Mouse (Mus musculus) embryonic facial prominence, embryonic 14.5 days (tissue): ENCODE measurements at regions not wholly inside any gene's neighbourhood (a gene's known extent, or its start where the extent isn't known, plus 50 kb on each side); places are given as distances from the start of the nearest gene placed in this dataset.
"Not testable (repeated sequence)": the region's sequence is repeated elsewhere in the genome, so short reads cannot be mapped to it uniquely, and the experiment has no call there.

Source experiments
- ATAC-seq: fragments of 200-750 bp; cut with Nextera tagmentation; 2 replicates; pipeline ENCODE4 v1.8.0; 2017; ENCODE audit warnings: low read depth, moderate number of reproducible peaks, moderate TSS enrichment
- DNase-seq: peaks from one replicate; pipeline ENCODE4 v3.0.0-alpha.2; 2015; ENCODE audit warnings: low spot score
- H3K27ac ChIP-seq: fragments of 300-500 bp; sonication (generic); replicated peaks from 2 replicates; pipeline ENCODE4 v1.5.1; 2014; ENCODE audit warnings: low read depth, mild to moderate bottlenecking, low read length, moderate library complexity
- H3K27me3 ChIP-seq: fragments of 300-500 bp; sonication (generic); replicated peaks from 2 replicates; pipeline ENCODE4 v1.6.1; 2014; ENCODE audit warnings: low read length; ENCODE audit not compliant: control insufficient read depth, insufficient read depth
- H3K36me3 ChIP-seq: fragments of 300-500 bp; sonication (generic); 2 replicates; pipeline ENCODE4 v1.6.1; 2014; ENCODE audit warnings: low read length, mixed read lengths; ENCODE audit not compliant: control insufficient read depth, insufficient read depth
- H3K4me1 ChIP-seq: fragments of 300-500 bp; sonication (generic); 2 replicates; pipeline ENCODE4 v1.6.1; 2014; ENCODE audit warnings: antibody characterized with exemption, low read length; ENCODE audit not compliant: control insufficient read depth, insufficient read depth
- H3K4me2 ChIP-seq: fragments of 300-500 bp; sonication (generic); 2 replicates; pipeline ENCODE4 v1.6.1; 2014; ENCODE audit warnings: low read depth, mild to moderate bottlenecking, low read length, moderate library complexity, mixed read lengths
- H3K4me3 ChIP-seq: fragments of 300-500 bp; sonication (generic); 2 replicates; pipeline ENCODE4 v1.5.1; 2014; ENCODE audit warnings: low read depth, mild to moderate bottlenecking, low read length
- H3K9ac ChIP-seq: fragments of 300-500 bp; sonication (generic); 2 replicates; pipeline ENCODE4 v1.6.1; 2014; ENCODE audit warnings: low read depth, mild to moderate bottlenecking, low read length, moderate library complexity, mixed read lengths
- H3K9me3 ChIP-seq: fragments of 300-500 bp; sonication (generic); 2 replicates; pipeline ENCODE4 v1.6.1; 2016; ENCODE audit warnings: low read length; ENCODE audit not compliant: control insufficient read depth
- WGBS: fragments of 180-500 bp; shearing (Covaris S2); extraction: QIAGEN DNeasy Blood & Tissue Kit; methylation state at CpG from one replicate; pipeline ENCODE4 v1.1.7; 2014; 5-methylcytosine and 5-hydroxymethylcytosine counted together

- H3K27ac ChIP-seq = no peak overlapping the region
- H3K27me3 ChIP-seq = no peaks in the 10 kb centered on the region
- DNase-seq = peak; percentile 30
- no peaks in the 10 kb centered on the region for H3K4me1 ChIP-seq
- H3K4me3 ChIP-seq = no peak overlapping the region
- no peak overlapping the region for H3K4me2 ChIP-seq
- H3K9me3 ChIP-seq = no peaks in the 10 kb centered on the region
- 24% methylated on average over 1 of the region's 1 CpGs for WGBS
- no peaks in the 10 kb centered on the region for H3K36me3 ChIP-seq
- H3K9ac ChIP-seq = no peak overlapping the region
- peak; percentile 41; the same call in 1 of the 2 replicates for ATAC-seq
These were observed 371.0 kb upstream of the Slc39a10 start for GRCm38 (mm10) chr1:47263611-47264010.

GRCm38 (mm10) chr1:47261505-47262130 lies 369.0 kb upstream of the Slc39a10 start:
- H3K9me3 ChIP-seq = no peaks in the 10 kb centered on the region
- H3K27ac ChIP-seq = no peak overlapping the region
- H3K27me3 ChIP-seq = no peaks in the 10 kb centered on the region
- no peak overlapping the region for H3K4me2 ChIP-seq
- no peak overlapping the region for H3K9ac ChIP-seq
- ATAC-seq (no peak), DNase-seq (peak; percentile 35)
- H3K36me3 ChIP-seq = no peaks in the 10 kb centered on the region
- no peak overlapping the region for H3K4me3 ChIP-seq
- H3K4me1 ChIP-seq = no peaks in the 10 kb centered on the region
- 64% methylated on average over 3 of the region's 3 CpGs for WGBS

- not testable (repeated sequence) for H3K9me3 ChIP-seq, H3K36me3 ChIP-seq, H3K4me2 ChIP-seq, ATAC-seq, DNase-seq, H3K27ac ChIP-seq, H3K9ac ChIP-seq, H3K27me3 ChIP-seq, H3K4me1 ChIP-seq, H3K4me3 ChIP-seq
- WGBS = 93% methylated on average over 12 of the region's 13 CpGs
These were observed 358.1 kb upstream of the Slc39a10 start for GRCm38 (mm10) chr1:47250706-47251105.

- Histone ChIP-seq H3K27me3 (no peaks in the 10 kb centered on the region), H3K9ac (no peak overlapping the region), H3K27ac (no peak overlapping the region), H3K4me1 (no peaks in the 10 kb centered on the region), H3K4me2 (no peak overlapping the region), H3K9me3 (no peaks in the 10 kb centered on the region), H3K4me3 (no peak overlapping the region), H3K36me3 (no peaks in the 10 kb centered on the region)
- 65% methylated on average over 2 of the region's 2 CpGs for WGBS
- no peak for ATAC-seq
- DNase-seq = no peak
These were observed 324.4 kb upstream of the Slc39a10 start for GRCm38 (mm10) chr1:47217088-47217487.

GRCm38 (mm10) chr1:47216419-47217002 lies 323.9 kb upstream of the Slc39a10 start:
- Histone ChIP-seq H3K36me3 (no peaks in the 10 kb centered on the region), H3K9me3 (no peaks in the 10 kb centered on the region), H3K4me3 (no peak overlapping the region), H3K4me2 (no peak overlapping the region), H3K9ac (no peak overlapping the region), H3K27ac (no peak overlapping the region), H3K27me3 (no peaks in the 10 kb centered on the region), H3K4me1 (no peaks in the 10 kb centered on the region)
- no peak for DNase-seq
- no peak for ATAC-seq
- 80% methylated on average over 2 of the region's 2 CpGs for WGBS

- no peaks in the 10 kb centered on the region for H3K9me3 ChIP-seq
- no peaks in the 10 kb centered on the region for H3K4me1 ChIP-seq
- no peak overlapping the region for H3K9ac ChIP-seq
- DNase-seq (peak; percentile 1), ATAC-seq (no peak)
- H3K27me3 ChIP-seq = no peaks in the 10 kb centered on the region
- H3K4me2 ChIP-seq = no peak overlapping the region
- no peak overlapping the region for H3K27ac ChIP-seq
- no peak overlapping the region for H3K4me3 ChIP-seq
- H3K36me3 ChIP-seq = no peaks in the 10 kb centered on the region
- 68% methylated on average over 5 of the region's 5 CpGs for WGBS
These were observed 320.8 kb upstream of the Slc39a10 start for GRCm38 (mm10) chr1:47213476-47213875.

- no peak for ATAC-seq
- no peaks in the 10 kb centered on the region for H3K4me1 ChIP-seq
- H3K27ac ChIP-seq = no peak overlapping the region
- no peak for DNase-seq
- H3K9ac ChIP-seq = no peak overlapping the region
- no peak overlapping the region for H3K4me3 ChIP-seq
- no peaks in the 10 kb centered on the region for H3K36me3 ChIP-seq
- no peaks in the 10 kb centered on the region for H3K9me3 ChIP-seq
- no peak overlapping the region for H3K4me2 ChIP-seq
- 76% methylated on average over 4 of the region's 4 CpGs for WGBS
- H3K27me3 ChIP-seq = no peaks in the 10 kb centered on the region
These were observed 300.3 kb upstream of the Slc39a10 start for GRCm38 (mm10) chr1:47193001-47193400.

- no peak overlapping the region for H3K4me2 ChIP-seq
- H3K4me3 ChIP-seq = no peak overlapping the region
- DNase-seq (no peak), ATAC-seq (no peak)
- no peak overlapping the region for H3K9ac ChIP-seq
- no peaks in the 10 kb centered on the region for H3K36me3 ChIP-seq
- no peaks in the 10 kb centered on the region for H3K4me1 ChIP-seq
- 70% methylated on average over 3 of the region's 3 CpGs for WGBS
- no peak overlapping the region for H3K27ac ChIP-seq
- H3K9me3 ChIP-seq = no peaks in the 10 kb centered on the region
- no peaks in the 10 kb centered on the region for H3K27me3 ChIP-seq
These were observed 271.8 kb upstream of the Slc39a10 start for GRCm38 (mm10) chr1:47164417-47164816.

- Histone ChIP-seq H3K9me3 (no peaks in the 10 kb centered on the region), H3K27me3 (no peaks in the 10 kb centered on the region), H3K9ac (no peak overlapping the region), H3K36me3 (no peaks in the 10 kb centered on the region), H3K27ac (no peak overlapping the region), H3K4me2 (no peak overlapping the region), H3K4me1 (no peaks in the 10 kb centered on the region), H3K4me3 (no peak overlapping the region)
- DNase-seq = peak; percentile 56
- WGBS = 53% methylated on average over 1 of the region's 1 CpGs
- ATAC-seq = peak; percentile 93
These were observed 271.3 kb upstream of the Slc39a10 start for GRCm38 (mm10) chr1:47163808-47164410.
